Comparison of ENCODE assay signal across 14 mouse cellular contexts in genomic region chr9:35339492-35340262, GRCm38 (mm10).
DNase-seq lines count a peak whose midpoint lies in the region; ATAC-seq and TF ChIP-seq lines count a peak whose summit lies in the region.
"Had no signal": no experiment of that assay in that cellular context is flagged by ENCODE, and none has a peak within 500 bp of the region (broad histone marks: within the 10 kb centered on the region; RNA-seq: fewer than 3 reads in every experiment).

No protein-coding gene starts in this region.

- intact Hi-C loops in left cerebral cortex, adult 2 months (cut with DNase I), result loop anchor here (10.0 kb wide), 1 partner anchor 65 kb away; no protein-coding TSS in a partner anchor

- no peak for TF ChIP-seq POLR2A in embryonic fibroblast, embryonic 13.5 days (IDR thresholded peaks at IDR 0.05; ENCODE audit: low read depth, low read length)

- no peak overlapping the region for H3K4me3 ChIP-seq in heart, embryonic 14.5 days (ENCODE audit: control insufficient read depth in 1 of 2, insufficient read depth in 1 of 2, low read depth in 1 of 2, low read length in 2 of 2)
- no peak overlapping the region for H3K4me3 ChIP-seq in embryonic fibroblast, embryonic 13.5 days (ENCODE audit: insufficient read depth, low read length)
- H3K4me3 ChIP-seq in stomach, embryonic 16.5 days (replicated peaks; ENCODE audit: low read length), result no peak overlapping the region
- H3K4me3 ChIP-seq in left cerebral cortex, adult 2 months, result no peak overlapping the region
- H3K4me3 ChIP-seq: liver, embryonic 15.5 days; midbrain, embryonic 12.5 days had no signal

- ATAC-seq in heart, embryonic 14.5 days (ENCODE audit: insufficient number of reproducible peaks, insufficient read depth, low FRiP score, low read depth), result no peak
- ATAC-seq in stomach, embryonic 16.5 days (ENCODE audit: insufficient read depth, low FRiP score), result no peak

- no peaks in the 10 kb centered on the region for H3K9me3 ChIP-seq in heart, embryonic 14.5 days (ENCODE audit: control insufficient read depth, low read length)
- no peaks in the 10 kb centered on the region for H3K9me3 ChIP-seq in stomach, embryonic 16.5 days (replicated peaks; ENCODE audit: control insufficient read depth, low read length)
- H3K9me3 ChIP-seq: liver, embryonic 15.5 days; midbrain, embryonic 12.5 days had no signal

- no peak for TF ChIP-seq CTCF in embryonic fibroblast, embryonic 13.5 days (IDR thresholded peaks at IDR 0.05; ENCODE audit: borderline replicate concordance, insufficient read depth, low read length)
- no peak for TF ChIP-seq CTCF in left cerebral cortex, adult 2 months (IDR thresholded peaks at IDR 0.05)

- WGBS in heart, embryonic 14.5 days, result 65% methylated on average over 10 of the region's 10 CpGs
- 69% methylated on average over 10 of the region's 10 CpGs for WGBS in stomach, embryonic 16.5 days

- H3K9ac ChIP-seq in heart, embryonic 14.5 days (ENCODE audit: low read length), result no peak overlapping the region
- no peak overlapping the region for H3K9ac ChIP-seq in stomach, embryonic 16.5 days (ENCODE audit: low read length)
- H3K9ac ChIP-seq: liver, embryonic 15.5 days; midbrain, embryonic 12.5 days had no signal

- no peak overlapping the region for H3K4me2 ChIP-seq in heart, embryonic 14.5 days (ENCODE audit: low read length)
- no peak overlapping the region for H3K4me2 ChIP-seq in stomach, embryonic 16.5 days (ENCODE audit: low read depth, low read length)
- H3K4me2 ChIP-seq: liver, embryonic 15.5 days; midbrain, embryonic 12.5 days had no signal

- peaks cover 57 to 83% of the 10 kb centered on the region in 2 experiments for H3K4me1 ChIP-seq in heart, embryonic 14.5 days (ENCODE audit: control insufficient read depth in 2 of 2, insufficient read depth in 2 of 2, low read length in 2 of 2)
- H3K4me1 ChIP-seq in embryonic fibroblast, embryonic 13.5 days (ENCODE audit: control insufficient read depth, insufficient read depth, low read length), result peaks cover 33% of the 10 kb centered on the region
- peaks cover 55% of the 10 kb centered on the region for H3K4me1 ChIP-seq in stomach, embryonic 16.5 days (ENCODE audit: control insufficient read depth, insufficient read depth, low read length)
- H3K4me1 ChIP-seq: liver, embryonic 15.5 days had no signal

- H3K27me3 ChIP-seq in heart, embryonic 14.5 days (ENCODE audit: control insufficient read depth, insufficient read depth, low read length), result no peaks in the 10 kb centered on the region
- no peaks in the 10 kb centered on the region for H3K27me3 ChIP-seq in stomach, embryonic 16.5 days (ENCODE audit: control insufficient read depth, insufficient read depth, low read length)
- H3K27me3 ChIP-seq: liver, embryonic 15.5 days had no signal

- H3K27ac ChIP-seq in heart, embryonic 14.5 days (replicated peaks in 1 of 2; ENCODE audit: control insufficient read depth in 1 of 2, insufficient read depth in 1 of 2, low read depth in 2 of 2, low read length in 2 of 2), result peak overlapping the region; percentile 21 to 51; a peak in 3 of 4 replicates
- H3K27ac ChIP-seq in embryonic fibroblast, embryonic 13.5 days (ENCODE audit: insufficient read depth, low read length), result peak overlapping the region; percentile 91
- H3K27ac ChIP-seq in stomach, embryonic 16.5 days (ENCODE audit: low read length), result peak overlapping the region; percentile 58; the same call in 1 of the 2 replicates
- no peak overlapping the region for H3K27ac ChIP-seq in left cerebral cortex, adult 2 months
- H3K27ac ChIP-seq: liver, embryonic 15.5 days had no signal

- no peak for DNase-seq in heart, postnatal 4 days
- peak; percentile 31 for DNase-seq in lung, postnatal 36 days
- DNase-seq in lung, postnatal 4 days, result no peak
- DNase-seq in left cerebral cortex, adult 2 months (ENCODE audit: extremely low spot score in 1 of 2, low spot score in 2 of 2), result no peak
- DNase-seq: adrenal gland, adult 2 months; cerebellum, postnatal 14 days; heart, postnatal 36 days; kidney, adult 2 months; spleen, adult 18-20 months had no signal

- no peaks in the 10 kb centered on the region for H3K36me3 ChIP-seq in heart, embryonic 14.5 days (ENCODE audit: control insufficient read depth, insufficient read depth, low read length)
- no peaks in the 10 kb centered on the region for H3K36me3 ChIP-seq in stomach, embryonic 16.5 days (ENCODE audit: control insufficient read depth, insufficient read depth, low read length)
- H3K36me3 ChIP-seq: liver, embryonic 15.5 days; midbrain, embryonic 12.5 days had no signal
